Mouse (Mus musculus): Measurements from ENCODE around the gene Slc27a1. TPM values are rescaled to one million over a fixed set of nuclear protein-coding genes. Genes with fewer than 3 reads are reported as not detected.
A peak's percentile ranks its signal among the peaks of the same experiment; 100 is the strongest.

Slc27a1 gene
- polyA plus RNA-seq, 1 experiment from 2014 or later: 59.7 TPM

- 11% methylated on average over 32 of the region's 32 CpGs for WGBS (ENCODE audit: missing documents)
- Histone ChIP-seq H3K36me3 (ENCODE audit: inconsistent target) (no peaks in the 10 kb centered on the region), H3K79me2 (ENCODE audit: inconsistent target) (no peaks in the 10 kb centered on the region), H3K4me3 (ENCODE audit: inconsistent target) (no peak overlapping the region), H3K27ac (no peak overlapping the region)
Measured at GRCm38 (mm10) chr8:71602666-71603334, 34.1 kb downstream of the Slc27a1 start.

GRCm38 (mm10) chr8:71604021-71604420 is 35.3 kb downstream of the Slc27a1 start:
- no peak overlapping the region for H3K4me3 ChIP-seq (ENCODE audit: inconsistent target)
- no peaks in the 10 kb centered on the region for H3K36me3 ChIP-seq (ENCODE audit: inconsistent target)
- H3K27ac ChIP-seq: no peak overlapping the region
- H3K79me2 ChIP-seq (ENCODE audit: inconsistent target): no peaks in the 10 kb centered on the region
- WGBS (ENCODE audit: missing documents): 84% methylated on average over 7 of the region's 7 CpGs

- Histone ChIP-seq H3K36me3 (ENCODE audit: inconsistent target) (peaks cover 19% of the 10 kb centered on the region; the same call in 1 of the 2 replicates), H3K27ac (peak within 1 kb of the TSS; percentile 76), H3K79me2 (ENCODE audit: inconsistent target) (peaks cover 35% of the 10 kb centered on the region), H3K4me3 (ENCODE audit: inconsistent target) (peak within 1 kb of the TSS; percentile 85)
- under 1% methylated on average over 67 of the region's 82 CpGs for WGBS (ENCODE audit: missing documents)
Measured at GRCm38 (mm10) chr8:71610822-71611651, 42.4 kb downstream of the Slc27a1 start, which contains the start of gene Colgalt1. Gene Colgalt1 (plus strand): TSS chr8:71610998.

- 23% methylated on average over 5 of the region's 5 CpGs for WGBS (ENCODE audit: missing documents)
- Histone ChIP-seq H3K27ac (peak overlapping the region; percentile 76), H3K4me3 (ENCODE audit: inconsistent target) (peak overlapping the region; percentile 85), H3K79me2 (ENCODE audit: inconsistent target) (peaks cover 38% of the 10 kb centered on the region), H3K36me3 (ENCODE audit: inconsistent target) (peaks cover 30% of the 10 kb centered on the region)
Measured at GRCm38 (mm10) chr8:71612141-71612540, 43.5 kb downstream of the Slc27a1 start.

DNA sequence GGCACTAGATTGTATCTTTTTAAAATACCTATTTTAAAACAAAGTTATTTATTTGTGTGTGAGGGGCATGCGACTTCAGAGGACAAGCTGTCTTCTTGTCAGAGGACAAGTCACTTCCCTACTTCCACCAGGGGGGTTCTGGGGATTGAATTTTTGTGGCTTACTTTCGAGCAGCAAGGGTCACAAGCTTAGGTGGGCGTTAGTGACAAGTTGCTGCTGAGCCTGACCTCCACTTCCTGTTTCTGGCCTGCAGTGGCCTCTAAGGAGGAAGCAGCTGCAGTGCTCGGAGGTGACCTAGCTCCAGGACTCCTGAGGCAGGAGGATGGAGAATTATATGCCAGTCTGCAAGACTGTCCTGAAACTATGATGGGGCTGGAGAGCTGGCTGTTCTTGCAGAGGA is 44.7 kb downstream of the Slc27a1 start:
- 0% methylated on average over 4 of the region's 4 CpGs for WGBS (ENCODE audit: missing documents)
- Histone ChIP-seq H3K79me2 (ENCODE audit: inconsistent target) (peaks cover 38% of the 10 kb centered on the region), H3K27ac (peak overlapping the region; percentile 76), H3K4me3 (ENCODE audit: inconsistent target) (no peak overlapping the region), H3K36me3 (ENCODE audit: inconsistent target) (peaks cover 42% of the 10 kb centered on the region)

DNA sequence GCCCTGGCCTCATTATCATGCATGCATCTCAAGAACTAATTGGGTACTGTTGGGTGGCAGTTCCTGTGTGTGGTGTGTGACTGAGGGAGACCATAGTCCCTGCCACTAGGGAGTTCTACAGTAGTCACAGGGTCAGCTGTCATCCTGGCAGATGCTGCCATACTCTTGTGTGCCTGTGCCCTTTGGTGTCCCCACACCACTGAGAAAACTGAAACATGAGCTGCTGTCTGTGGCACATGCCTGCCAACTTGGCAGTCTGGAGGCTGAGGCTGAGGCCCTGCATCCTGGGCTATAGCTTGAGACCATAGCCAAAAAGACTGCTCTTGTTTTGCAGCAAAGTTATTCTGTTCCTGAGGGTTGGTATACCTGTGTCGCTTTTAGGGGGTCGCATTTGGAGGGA is 51.1 kb downstream of the Slc27a1 start:
- Histone ChIP-seq H3K27ac (no peak overlapping the region), H3K4me3 (ENCODE audit: inconsistent target) (no peak overlapping the region), H3K79me2 (ENCODE audit: inconsistent target) (peaks cover 12% of the 10 kb centered on the region), H3K36me3 (ENCODE audit: inconsistent target) (peaks cover 87% of the 10 kb centered on the region)
- WGBS (ENCODE audit: missing documents): 100% methylated on average over 2 of the region's 2 CpGs

- no peak overlapping the region for H3K4me3 ChIP-seq (ENCODE audit: inconsistent target)
- WGBS (ENCODE audit: missing documents): 30% methylated on average over 1 of the region's 1 CpGs
- no peaks in the 10 kb centered on the region for H3K79me2 ChIP-seq (ENCODE audit: inconsistent target)
- H3K27ac ChIP-seq: peak overlapping the region; percentile 27; the same call in 1 of the 2 replicates
- peaks cover 39% of the 10 kb centered on the region for H3K36me3 ChIP-seq (ENCODE audit: inconsistent target)
Measured at GRCm38 (mm10) chr8:71625088-71625487, 56.4 kb downstream of the Slc27a1 start.

GRCm38 (mm10) chr8:71626753-71627152 is 58.1 kb downstream of the Slc27a1 start:
- H3K79me2 ChIP-seq (ENCODE audit: inconsistent target): no peaks in the 10 kb centered on the region
- H3K27ac ChIP-seq: no peak overlapping the region
- H3K4me3 ChIP-seq (ENCODE audit: inconsistent target): no peak overlapping the region
- peaks cover 24% of the 10 kb centered on the region for H3K36me3 ChIP-seq (ENCODE audit: inconsistent target)
- 84% methylated on average over 9 of the region's 9 CpGs for WGBS (ENCODE audit: missing documents)

DNA sequence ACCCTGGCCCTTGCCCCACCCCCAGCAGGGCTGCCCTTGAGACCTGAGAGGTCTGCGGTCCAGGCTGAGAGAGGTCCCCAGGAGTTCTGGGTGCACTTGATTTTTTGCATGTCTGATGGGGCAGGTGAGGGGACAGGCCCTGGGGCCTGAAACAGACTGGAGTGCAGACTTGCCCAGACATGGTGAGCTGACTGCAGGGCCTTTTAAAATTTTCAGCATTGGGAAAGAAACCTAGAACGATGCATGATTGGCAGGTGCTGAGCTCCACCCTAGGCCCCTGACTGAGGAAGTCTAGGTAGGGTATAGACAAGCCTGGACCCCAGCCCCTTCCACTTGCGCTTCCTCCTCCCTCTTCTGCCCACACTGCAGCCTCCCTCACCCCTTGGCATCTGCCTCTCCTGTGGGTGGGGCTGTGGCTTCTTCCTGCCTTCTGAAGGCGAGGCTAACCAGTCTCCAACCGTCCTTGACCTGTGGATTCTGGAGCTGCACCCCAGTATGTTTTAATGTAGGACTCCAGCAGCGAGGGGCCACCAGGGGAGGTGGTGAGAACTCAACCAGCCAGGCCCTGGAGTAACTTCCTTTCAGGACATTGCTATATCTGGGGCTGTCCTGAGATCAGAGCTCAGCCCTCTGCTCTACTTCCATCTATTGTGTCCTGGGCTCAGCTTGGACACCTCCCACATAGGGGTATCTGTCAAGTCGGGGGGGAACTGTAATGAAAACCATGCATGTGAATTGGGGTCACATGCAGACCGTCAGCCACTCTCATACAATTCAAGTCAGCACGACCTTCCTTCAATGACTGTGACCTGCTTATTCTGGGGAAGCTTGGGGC is 58.8 kb downstream of the Slc27a1 start:
- no peaks in the 10 kb centered on the region for H3K79me2 ChIP-seq (ENCODE audit: inconsistent target)
- peaks cover 17% of the 10 kb centered on the region for H3K36me3 ChIP-seq (ENCODE audit: inconsistent target)
- 27% methylated on average over 9 of the region's 9 CpGs for WGBS (ENCODE audit: missing documents)
- H3K27ac ChIP-seq: peak overlapping the region; percentile 51
- no peak overlapping the region for H3K4me3 ChIP-seq (ENCODE audit: inconsistent target)

- H3K79me2 ChIP-seq (ENCODE audit: inconsistent target): no peaks in the 10 kb centered on the region
- peak overlapping the region; percentile 51 for H3K27ac ChIP-seq
- peaks cover 6% of the 10 kb centered on the region for H3K36me3 ChIP-seq (ENCODE audit: inconsistent target)
- no peak overlapping the region; the same call in 1 of the 2 replicates for H3K4me3 ChIP-seq (ENCODE audit: inconsistent target)
- WGBS (ENCODE audit: missing documents): 5% methylated on average over 16 of the region's 16 CpGs
Measured at GRCm38 (mm10) chr8:71628396-71629095, 59.9 kb downstream of the Slc27a1 start.

DNA sequence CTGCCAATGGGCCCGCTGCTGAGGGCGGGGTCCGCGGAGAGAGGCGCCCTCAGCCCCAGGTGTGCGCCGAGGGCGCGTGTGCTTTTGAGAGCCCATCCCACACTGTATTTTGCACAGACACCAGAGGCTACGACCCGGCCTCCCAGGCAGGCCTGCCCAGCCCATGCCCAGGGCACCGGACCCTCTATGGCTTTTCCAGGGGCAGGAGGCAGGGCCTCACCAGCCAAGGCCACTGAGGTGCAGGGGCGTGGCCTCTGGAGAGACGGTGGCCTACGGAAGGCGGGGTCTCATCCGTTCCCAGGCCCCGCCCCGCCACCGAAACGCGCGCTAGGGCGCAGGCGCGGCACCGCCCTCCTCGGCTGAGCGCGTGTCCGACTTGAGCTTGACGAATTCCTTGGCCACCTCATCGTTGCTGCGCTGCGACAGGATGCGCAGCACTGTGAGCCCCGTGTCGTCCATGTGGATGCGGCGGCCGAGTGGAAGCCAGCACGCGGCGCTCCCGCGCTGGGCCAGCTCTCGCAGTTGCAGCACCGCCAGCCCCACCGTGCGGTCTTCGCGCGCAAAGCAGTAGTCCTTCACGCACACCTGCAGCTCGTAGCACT is 60.5 kb downstream of the Slc27a1 start:
- no peak overlapping the region; the same call in 1 of the 2 replicates for H3K4me3 ChIP-seq (ENCODE audit: inconsistent target)
- H3K79me2 ChIP-seq (ENCODE audit: inconsistent target): no peaks in the 10 kb centered on the region
- 2% methylated on average over 44 of the region's 55 CpGs for WGBS (ENCODE audit: missing documents)
- H3K27ac ChIP-seq: peak overlapping the region; percentile 51
- H3K36me3 ChIP-seq (ENCODE audit: inconsistent target): 0 out of 2 replicates have a peak, but pooled peaks cover 2% of the 10 kb centered on the region

DNA sequence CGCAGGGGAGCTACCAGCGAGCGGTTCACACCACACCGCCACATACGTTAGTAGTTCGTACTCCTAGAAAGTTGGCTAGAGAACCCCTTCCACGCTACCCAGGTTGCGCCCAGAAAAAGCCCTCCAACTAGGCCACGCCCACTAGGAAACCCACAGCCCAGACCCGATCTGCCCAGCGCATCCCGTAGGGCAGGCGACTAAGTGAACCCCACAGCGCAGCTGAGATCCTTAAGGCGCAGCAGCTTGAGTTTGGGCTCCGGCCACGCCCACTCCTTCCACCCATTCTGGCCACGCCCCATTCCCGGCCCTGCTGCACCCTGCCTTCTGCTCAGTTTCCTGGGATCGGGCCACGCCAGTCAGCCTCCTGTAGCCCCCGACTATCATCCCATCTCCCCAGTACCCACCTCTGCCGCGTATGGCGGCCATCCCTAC is 61.1 kb downstream of the Slc27a1 start:
- 12% methylated on average over 25 of the region's 25 CpGs for WGBS (ENCODE audit: missing documents)
- H3K79me2 ChIP-seq (ENCODE audit: inconsistent target): no peaks in the 10 kb centered on the region
- no peaks in the 10 kb centered on the region for H3K36me3 ChIP-seq (ENCODE audit: inconsistent target)
- no peak overlapping the region for H3K4me3 ChIP-seq (ENCODE audit: inconsistent target)
- H3K27ac ChIP-seq: no peak overlapping the region

GRCm38 (mm10) chr8:71630761-71631160 is 62.1 kb downstream of the Slc27a1 start:
- no peaks in the 10 kb centered on the region for H3K79me2 ChIP-seq (ENCODE audit: inconsistent target)
- no peak overlapping the region for H3K27ac ChIP-seq
- no peaks in the 10 kb centered on the region for H3K36me3 ChIP-seq (ENCODE audit: inconsistent target)
- WGBS (ENCODE audit: missing documents): 78% methylated on average over 6 of the region's 6 CpGs
- H3K4me3 ChIP-seq (ENCODE audit: inconsistent target): no peak overlapping the region

All from macrophage (primary cell).